Mouse (Mus musculus) C2C12 (cell line): ENCODE results near the gene Wasl.

Source experiments
- CTCF ChIP-seq: IDR thresholded peaks from one replicate; pipeline ENCODE4 v1.5.1; 2011; ENCODE audit not compliant: control insufficient read depth, insufficient read depth, insufficient read length
- MAX ChIP-seq: IDR thresholded peaks from one replicate; pipeline ENCODE4 v1.6.1; 2011; ENCODE audit warnings: mild to moderate bottlenecking, control low read depth
- MYOG ChIP-seq: IDR thresholded peaks from one replicate; pipeline ENCODE4 v1.6.1; 2011; ENCODE audit not compliant: control insufficient read depth, insufficient read length; ENCODE audit errors: extremely low read depth
- USF1 ChIP-seq: IDR thresholded peaks from one replicate; pipeline ENCODE4 v1.6.1; 2011; ENCODE audit warnings: low read depth, mild to moderate bottlenecking, control low read depth, moderate library complexity

DNA sequence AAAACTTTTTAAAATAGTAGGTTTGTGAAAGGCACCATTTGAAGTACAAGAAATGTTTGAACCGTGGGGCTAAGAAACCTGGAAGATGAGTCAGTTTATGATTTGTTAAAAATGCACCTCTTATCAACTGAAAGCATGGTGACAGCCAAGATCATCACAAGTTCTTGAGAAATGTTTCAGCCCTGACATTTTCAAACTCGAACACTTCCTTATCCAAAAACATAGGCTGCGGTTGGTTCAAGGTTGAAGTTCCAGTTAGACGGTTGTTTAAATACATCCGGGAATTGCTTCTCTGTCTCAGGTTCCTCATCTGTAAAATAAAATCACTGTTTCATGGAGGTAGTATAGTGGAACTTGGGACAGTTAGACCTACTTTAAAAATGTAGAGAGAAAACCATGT lies 1.4 kb upstream of the Wasl start:
- no peak for TF ChIP-seq CTCF
- TF ChIP-seq MAX: no peak
- no peak for TF ChIP-seq MYOG
- TF ChIP-seq USF1: no peak
